Mouse (Mus musculus) gastrocnemius, postnatal 25 days (tissue): ENCODE results near the gene Mnt. TPM values are rescaled to one million over a fixed set of nuclear protein-coding genes. Genes with fewer than 3 reads are reported as not detected.

Experiments used
- DNase-seq: peaks from one replicate; pipeline ENCODE4 v3.0.0; 2022
- total RNA-seq, 2 experiments: library from RNA; stranded (reverse); gene quantifications; 1 replicate in 1 of 2; 2 replicates in 1 of 2; pipeline ENCODE4 v1.2.3; 2021

Mnt gene
- total RNA-seq, 2 experiments from 2014 or later: 5.3 to 5.6 TPM

DNA sequence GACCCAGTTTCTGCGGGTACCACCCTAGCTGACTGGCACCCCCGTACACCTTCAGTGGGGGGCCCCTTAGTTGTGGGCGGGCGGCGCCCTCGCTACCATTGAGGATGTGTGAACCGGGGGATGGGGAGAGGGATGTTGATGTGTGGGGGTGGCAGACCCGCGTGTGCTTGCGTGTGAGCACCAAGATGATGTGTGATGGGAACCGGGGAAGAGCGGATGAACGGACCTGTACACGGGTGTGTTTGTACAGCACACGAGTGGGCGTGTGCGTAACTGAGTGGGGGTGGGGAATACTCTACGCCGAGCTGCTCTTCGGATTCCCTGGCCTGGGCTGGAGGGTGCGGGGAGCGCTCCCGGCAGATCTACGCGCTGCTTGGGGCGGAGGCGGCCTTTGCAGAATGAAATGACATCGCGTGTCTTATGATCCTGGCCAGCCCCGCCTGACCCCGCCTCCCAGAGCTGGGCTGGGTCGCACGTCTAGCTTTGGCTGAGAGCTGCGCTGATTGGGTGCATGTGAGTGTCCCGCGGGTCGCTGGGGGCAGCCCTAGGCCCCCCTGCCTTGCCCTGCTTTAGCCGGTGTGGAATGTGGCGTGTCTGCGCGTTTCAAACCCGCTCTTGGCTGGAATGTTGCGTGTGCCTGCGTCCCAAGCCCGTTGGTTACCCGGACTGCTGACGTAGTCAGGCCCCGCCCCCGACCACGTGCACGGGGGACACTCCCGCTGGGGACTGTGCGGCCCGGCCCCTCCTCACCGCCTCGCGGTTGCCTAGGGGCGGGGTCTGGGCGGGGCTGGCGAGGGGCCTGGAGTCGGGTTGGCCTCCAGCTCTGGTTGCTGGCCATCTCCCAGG is 1.1 kb downstream of the Mnt start:
- DNase-seq: peak; percentile 100

DNA sequence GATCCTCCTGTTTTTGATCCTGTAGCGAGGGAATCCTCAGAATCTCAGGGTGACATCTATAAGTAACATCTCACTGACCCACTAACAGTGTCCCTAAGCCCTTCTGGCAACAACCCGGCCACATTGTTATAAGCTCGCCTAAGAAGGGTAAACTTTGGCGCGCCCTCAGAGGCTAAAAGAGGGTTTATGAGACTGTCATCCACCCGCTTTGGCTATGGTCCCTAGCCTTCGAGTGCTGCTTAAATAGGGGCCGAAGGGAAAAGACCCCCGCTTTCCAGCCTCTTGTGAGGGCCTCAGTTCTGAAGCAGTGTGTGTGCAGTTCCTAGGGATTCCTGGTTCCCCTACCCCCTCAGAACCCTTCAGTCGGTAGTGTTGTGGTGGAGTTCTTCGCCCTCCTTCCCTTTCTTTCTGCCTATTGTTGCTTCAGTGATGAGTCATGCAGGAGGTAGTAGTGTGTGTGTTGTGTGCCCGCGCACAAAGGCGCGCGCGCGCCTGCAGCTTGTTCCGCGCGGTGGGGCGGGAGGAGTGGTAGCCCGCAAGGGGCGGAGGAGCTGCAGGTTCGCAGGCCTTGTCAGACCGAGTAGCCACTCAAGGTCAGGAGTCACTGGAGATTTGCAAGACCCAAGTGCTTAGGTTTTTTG is 1.9 kb downstream of the Mnt start:
- peak; percentile 61 for DNase-seq

DNA sequence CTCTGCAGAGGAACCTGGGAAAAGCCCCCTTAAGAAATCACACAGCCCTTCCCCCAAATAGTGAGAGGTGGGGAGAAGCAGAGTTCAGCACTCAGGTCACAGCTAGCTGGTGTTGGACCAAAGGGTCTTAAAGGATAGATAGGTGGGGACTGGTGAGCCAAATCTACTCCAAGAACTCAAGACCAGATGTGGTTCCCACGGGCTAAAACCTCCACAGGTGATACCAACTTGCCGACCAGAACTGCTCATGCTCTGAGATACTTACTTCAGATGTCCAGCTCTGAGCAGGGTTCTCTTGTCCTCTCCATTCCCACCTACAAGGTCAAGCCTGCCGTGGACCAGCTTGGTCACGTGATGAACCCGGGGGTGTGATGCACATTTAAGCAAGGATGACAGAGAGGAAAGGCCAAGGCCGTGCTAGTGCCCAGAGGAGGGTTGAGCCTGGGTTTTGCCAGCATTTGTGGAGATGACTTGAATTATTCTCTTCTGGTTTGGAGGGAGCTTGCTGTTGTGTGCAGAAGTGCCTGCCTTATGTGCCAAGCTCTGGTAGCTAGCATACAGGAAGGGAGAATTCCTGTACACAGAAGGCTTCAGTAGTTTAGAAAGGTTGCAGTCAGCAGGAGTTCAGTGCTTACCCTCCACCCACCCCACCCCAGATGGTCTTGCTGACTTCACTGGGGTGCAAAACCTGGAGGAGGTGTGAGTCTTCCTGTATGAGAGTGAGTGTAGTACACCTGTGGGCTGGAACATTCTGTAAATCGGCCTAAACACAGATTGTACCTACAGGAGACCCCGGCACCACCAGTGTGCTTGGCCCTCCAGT is 3.0 kb downstream of the Mnt start:
- DNase-seq: no peak

DNA sequence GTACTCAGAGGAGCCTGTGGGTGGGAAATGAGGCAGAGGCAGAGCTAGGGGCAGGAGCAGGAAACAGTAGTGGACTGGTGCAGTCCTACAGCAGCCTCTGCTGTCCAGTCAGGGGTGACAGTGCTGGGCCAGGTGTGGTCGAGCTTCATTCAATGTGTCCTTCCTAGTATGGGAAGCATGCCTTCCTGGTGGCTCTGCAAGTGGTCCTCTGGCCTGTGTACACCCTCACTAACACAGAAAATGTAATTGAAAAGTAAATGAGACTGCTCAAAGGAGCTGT is 3.6 kb downstream of the Mnt start:
- no peak for DNase-seq

DNA sequence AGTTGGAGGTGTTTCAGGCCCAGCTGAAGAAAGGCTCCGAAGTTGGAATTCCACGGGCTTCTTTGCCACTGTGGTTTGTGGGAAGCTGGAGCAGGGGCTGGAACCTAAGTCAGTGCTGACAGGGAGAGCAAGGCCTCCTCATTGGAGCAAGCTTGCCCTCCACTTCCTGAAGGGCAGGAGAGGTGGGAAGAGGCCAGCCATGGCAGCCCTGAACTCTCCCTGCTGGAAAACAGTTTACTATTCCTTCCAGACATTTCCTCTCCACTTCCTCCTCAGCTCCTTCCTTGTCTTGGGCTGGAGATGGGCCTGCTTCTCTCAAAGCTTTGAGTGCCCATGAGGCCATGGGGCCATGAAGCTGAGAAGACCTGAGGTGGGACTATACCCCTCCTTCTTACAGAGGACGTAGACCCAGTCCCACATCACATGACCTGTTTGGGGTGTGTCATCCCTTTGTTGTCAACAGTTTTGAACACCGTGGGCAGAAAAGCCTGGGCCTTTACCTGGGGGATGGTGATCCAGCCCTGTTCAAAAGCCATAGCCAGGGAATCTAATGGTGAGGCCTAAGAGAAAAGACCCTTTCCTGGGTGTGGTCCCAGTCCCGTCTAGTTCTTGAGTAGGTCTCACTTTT is 4.0 kb downstream of the Mnt start:
- DNase-seq: no peak

DNA sequence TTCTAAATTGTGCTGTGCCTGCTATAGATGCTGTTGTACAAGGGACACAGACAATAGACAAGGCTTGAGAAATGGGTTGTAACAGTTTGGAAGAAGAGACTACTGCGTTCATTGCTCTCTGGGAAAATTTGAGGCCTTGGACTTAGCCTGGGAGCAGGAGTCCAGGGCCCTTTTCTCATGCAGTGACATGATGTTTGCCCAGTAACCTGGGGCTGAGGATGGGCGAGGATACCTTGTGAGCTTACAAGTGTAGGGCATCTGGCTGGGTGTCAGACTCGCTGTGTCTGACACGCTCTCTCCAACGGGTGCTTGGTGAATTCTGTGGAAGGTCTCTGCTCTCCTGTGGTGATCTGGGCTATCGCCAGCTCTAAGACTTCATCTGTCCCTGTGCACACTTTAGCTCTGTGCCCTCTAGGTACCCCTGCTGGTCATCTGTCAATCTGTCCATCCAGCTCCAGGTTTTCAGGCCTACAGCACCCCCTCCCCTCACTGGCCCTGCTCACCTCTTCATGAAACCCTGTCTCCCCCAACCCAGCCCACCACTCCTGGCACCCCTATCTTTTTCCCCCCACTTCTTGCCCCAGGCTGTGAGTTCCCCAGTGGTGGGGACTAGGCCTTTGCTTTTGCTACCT is 5.0 kb downstream of the Mnt start:
- DNase-seq: no peak

DNA sequence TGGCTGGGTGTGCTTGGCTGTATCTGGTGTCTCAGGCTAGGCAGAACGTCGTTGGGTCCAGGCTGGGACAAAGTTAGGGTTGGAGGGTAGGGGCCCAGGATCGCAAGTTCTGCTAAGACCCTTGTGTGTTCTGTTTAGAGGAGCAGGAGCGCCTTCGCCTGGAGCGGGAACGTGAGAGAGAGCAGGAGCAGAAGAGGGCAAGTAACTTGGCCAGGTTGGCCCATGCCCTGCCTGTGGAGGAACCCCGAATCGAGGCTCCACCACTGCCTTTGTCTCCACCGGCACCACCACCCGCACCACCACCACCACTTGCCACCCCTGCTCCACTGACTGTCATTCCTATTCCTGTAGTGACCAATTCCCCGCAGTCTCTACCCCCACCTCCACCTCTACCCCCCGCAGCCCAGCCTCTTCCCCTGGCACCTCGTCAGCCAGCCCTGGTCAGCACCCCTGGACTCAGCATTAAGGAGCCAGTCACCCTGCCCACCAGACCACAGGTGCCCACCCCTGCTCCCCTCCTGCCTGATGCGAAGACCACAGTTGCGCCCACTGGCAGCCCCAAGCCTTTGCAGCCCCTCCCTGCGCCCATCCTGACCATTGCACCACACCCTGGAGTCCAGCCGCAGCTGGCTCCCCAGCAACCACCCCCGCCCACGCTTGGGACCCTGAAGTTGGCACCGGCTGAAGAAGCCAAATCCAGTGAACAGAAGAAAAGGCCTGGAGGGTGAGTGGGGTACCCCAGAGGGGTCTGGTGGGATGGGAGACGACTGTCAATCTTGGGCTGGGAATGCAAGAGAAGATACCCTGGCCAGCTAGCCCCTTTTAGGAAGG is 5.7 kb downstream of the Mnt start:
- no peak for DNase-seq

DNA sequence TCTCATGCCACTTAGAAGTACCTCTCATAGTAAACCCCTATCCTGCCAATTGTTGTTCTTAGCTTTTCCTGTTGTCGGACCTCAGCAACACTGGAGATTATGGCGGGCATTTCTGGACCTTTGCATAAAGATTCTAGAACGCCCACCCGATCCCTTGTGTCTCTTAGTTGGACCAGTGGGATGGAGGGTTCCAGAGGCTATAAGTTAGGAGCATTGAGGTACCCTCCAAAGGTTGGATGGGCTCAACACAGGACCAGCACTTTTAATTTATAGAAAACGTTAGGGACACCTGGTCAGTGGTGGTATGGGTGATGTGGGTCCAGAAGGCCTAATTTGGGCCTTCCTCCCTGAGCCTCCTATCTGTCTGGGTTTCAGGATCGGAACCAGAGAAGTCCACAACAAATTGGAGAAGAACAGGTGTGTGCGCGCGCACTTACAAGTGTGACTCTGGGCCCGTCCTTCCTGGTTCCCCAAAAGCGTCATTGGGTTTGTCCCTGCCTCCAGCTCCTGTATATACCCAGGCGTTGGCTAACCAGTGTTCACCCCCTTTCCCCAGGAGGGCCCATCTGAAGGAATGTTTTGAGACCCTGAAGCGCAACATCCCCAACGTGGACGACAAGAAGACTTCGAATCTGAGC is 6.5 kb downstream of the Mnt start:
- no peak for DNase-seq

DNA sequence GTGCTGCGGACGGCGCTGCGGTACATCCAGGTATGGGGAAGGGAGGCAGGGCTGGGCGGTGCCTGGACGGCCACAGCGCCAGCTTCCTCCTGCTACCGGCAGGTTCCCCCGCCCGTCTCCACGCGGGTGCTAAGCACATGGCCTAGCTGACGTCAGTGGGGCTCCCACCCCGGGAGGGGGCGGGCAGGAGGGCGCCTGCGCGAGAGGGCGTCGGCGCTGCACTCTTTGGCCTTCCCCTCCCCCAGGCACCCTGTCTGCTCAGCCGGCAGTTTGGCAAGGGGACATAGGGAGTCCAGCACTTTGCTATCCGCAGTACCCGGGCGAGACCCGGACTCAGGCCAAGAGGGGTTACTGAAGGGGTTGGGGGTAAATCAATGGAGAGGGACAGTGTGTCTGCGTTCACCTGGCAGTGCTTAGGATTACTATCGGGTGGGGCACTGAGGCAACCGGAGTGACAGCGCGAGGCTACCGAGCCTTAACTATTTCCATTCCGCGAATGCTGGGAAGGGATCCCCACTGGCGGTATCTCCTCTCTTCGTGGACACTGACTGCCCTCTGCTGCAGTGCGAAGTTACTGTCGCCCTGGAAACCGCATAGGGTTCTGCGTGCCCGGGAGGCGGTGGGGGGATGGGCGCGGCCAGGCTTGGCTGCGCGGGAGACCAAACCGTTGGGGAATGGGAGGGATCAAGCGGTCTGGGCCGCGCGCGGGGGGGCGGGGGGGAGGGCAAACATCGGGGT is 7.1 kb downstream of the Mnt start:
- DNase-seq: peak; percentile 97

DNA sequence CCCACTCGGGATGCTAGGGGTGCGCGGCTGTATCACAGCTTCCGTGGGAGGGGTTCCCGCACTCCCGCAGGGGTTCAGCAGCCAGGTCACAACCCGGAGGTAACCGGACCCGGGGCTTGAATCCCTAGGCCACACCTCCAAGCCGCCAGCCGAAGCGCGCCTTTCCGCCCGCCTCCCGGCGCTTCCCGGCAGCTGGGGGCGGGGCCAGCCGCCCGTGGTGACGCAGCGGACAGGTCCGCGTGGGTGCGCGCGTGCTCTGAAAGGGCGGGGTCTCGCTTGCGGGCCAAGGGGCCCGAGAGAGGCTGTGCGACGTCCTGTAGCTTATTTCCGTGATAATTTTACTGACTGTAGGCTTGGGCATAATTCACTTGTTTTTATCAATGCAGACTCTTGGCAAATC is 7.7 kb downstream of the Mnt start:
- DNase-seq: peak; percentile 96

DNA sequence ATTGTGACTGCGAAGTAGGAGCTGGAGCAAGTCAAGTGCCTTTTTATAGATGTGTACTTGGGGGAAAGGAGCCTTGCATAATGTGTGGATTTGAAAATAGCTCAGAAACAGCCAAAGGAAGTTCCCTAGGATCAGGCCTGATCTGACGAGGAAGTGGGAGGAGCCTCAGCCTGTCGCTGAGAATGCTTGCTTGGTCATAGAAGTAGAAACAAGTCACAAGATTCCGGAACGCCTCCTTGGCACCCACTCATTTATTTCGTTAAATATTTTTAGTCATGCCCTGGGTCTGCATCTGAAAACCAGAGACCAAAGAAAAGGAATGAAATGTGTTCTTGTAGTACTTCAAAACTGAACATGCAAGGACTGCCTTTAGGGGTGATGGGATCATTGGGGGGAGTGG is 8.3 kb downstream of the Mnt start:
- DNase-seq: peak; percentile 54

DNA sequence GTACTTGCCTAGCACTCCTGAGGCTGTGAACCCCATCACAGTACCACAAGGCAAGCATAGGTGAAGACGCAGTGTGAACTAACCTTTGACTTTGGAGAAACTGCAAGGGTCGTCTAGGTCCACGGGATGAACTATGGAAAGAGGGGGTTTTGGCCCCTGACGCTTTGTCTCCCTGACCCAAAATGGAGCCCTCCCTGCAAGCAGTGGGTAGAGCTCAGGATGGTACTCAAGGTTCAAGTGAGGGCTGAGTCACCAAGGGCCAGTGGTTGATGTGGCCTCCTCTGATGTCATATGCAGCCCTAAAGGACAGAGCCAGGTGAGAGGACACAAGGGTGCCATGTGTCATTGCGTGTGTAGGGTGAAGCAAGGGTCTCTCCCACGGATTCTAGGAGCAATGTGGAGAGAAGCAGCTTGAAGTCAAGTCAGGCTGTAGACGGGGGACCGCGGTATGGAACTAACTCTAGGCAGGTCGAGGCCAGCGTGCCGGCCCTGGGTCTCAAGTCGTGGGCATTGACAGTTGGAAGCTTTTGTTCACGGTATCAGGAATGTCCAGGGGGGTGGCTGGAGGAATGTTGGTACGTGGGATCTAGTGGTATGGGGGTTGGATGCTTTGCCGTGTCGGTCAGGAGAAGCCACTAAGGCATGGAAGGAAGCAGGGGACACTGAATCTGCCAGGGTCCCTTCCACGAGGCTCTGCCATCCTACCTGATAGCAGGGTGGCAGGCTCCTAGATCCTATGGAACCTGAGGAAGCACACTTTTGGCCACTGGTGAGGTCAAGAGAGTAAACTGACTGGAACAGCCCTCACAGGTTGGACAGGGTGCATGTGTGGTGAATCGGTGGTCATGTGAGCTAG is 9.4 kb downstream of the Mnt start:
- DNase-seq: no peak

DNA sequence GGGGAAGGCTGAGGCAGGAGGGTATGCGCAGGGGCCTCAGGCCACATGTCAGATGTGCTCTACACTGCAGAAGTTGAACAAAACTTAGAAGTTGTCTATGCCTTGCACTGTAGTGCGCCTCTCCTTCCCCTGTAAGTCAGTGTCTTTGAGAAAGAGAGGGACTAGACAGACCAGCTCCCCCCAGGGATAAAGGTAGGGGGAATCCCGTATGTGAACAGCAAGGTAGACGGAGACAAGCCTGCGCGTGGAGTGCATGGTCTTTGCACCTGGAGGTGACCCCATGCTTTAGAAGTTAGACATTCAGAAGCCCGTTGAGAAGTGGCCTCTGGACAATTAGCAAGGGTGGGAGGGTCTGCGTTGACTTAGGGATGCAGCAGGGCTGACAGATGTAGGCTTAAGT is 10.0 kb downstream of the Mnt start:
- no peak for DNase-seq

DNA sequence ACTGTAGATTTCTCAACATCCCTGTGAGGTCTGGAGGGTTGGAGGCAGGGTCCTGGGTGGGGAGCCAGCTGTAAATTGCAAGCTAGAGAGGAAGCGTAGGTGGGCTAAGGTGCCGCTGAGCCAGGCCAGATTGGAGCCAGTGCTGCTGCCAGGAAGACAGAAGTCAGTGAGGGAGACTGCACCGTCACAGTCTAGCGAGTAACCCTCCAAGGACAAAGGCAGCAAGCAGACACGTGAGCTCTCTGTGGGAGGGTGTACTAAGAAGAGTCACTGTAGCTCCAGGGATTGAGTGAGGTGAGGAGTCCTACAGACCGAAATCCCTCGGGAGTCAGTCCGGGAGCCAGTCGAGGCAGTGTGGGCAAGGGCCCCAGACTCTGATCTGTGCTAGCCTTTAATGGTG is 10.6 kb downstream of the Mnt start:
- no peak for DNase-seq

DNA sequence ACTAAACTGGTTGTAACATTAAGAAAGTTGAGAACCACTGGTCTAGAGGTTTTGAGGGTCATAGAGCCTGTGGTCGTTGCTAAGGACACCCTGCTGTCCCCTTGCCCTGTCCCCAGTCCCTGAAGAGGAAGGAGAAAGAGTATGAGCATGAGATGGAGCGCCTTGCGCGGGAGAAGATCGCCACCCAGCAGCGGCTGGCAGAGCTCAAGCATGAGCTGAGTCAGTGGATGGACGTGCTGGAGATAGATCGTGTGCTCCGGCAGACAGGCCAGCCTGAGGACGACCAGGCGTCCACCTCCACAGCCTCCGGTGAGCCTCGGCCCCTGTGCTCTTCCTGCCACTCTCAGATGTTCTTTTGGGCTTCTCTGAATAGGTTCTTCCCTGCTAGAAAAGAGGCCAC is 11.3 kb downstream of the Mnt start:
- DNase-seq: no peak

DNA sequence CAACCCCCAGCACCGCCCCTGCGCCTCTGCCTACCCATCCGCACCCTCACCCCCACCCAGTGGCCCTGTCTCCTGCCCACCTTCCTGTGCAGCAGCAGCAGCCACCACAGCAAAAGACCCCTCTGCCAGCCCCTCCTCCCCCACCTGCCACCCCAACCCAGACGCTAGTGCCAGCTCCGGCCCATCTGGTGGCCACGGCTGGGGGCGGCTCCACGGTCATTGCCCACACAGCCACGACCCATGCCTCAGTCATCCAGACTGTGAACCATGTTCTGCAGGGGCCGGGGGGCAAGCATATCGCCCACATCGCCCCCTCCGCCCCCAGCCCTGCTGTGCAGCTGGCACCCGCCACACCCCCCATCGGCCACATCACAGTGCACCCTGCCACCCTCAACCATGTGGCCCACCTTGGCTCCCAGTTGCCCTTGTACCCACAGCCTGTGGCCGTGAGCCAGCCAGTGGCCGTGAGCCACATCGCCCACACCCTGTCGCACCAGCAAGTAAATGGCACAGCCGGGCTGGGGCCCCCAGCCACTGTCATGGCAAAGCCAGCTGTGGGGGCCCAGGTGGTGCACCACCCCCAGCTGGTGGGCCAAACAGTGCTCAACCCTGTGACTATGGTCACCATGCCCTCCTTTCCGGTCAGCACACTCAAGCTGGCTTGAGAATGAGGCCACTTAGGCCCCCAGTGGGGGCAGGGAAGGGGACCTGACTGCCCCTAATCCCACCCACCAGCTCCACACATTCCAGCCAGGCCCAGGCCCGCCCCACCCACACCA is 12.1 kb downstream of the Mnt start:
- no peak for DNase-seq

DNA sequence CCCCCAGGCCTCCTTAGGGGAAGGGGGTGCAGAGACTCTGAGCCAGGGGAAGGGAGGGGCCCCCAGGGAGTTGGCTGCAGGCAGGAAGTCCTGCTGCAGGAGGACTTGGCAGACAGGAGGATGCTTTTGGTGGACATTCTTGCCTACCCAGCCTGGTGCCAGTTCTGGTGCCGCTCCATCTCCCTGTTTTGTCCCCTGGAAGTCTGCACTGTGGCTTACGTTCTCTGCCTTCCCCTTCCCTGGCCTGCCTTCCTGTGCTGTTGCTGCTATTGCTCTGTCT is 12.7 kb downstream of the Mnt start:
- no peak for DNase-seq

DNA sequence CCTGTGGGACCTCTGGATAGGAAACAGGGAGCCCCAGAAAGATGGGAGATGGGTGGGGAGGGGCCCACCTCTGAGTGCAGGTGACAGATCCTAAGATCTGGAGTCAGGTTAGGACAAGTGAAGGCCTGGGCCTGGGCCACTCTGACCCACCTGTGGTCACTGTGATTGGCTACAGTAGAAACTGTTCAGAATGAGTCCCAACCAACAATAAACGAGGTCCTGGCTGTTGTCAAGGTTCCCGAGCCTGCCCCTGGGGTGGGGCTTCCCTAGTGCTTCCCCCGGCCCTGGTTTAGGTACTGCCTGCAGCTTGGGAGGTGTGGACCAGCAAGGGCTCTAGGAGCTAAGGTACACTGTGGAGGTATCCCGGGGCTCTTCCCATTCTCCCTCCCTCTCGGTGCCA is 13.0 kb downstream of the Mnt start:
- DNase-seq: no peak

DNA sequence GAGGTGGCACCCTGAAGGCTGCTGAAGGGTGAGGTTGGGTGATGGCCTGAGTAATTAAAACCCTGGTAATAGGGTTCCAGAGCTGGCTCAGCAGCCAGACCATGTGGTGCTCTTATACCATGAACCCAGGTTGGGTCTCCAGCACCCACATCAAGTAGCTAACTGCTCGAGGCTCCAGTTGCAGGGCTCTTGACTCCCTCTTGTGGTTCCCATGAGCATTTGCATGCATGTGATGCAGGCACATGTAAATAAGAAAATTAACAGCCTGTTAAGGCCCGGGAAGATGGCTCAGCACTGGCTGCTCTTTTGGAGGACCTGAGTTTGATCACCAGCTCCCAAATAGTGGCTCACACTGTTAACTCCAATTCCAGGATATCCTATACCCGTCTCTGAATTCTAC is 15.1 kb downstream of the Mnt start:
- no peak for DNase-seq
